Mouse (Mus musculus) lung, postnatal 36 days (tissue): ENCODE measurements around the gene Rnf157.
"Not testable (repeated sequence)": the region's sequence is repeated elsewhere in the genome, so short reads cannot be mapped to it uniquely, and the experiment has no call there.

Experiments used
- DNase-seq: peaks from one replicate; pipeline ENCODE4 v3.0.0; 2022; ENCODE audit warnings: mixed read lengths

The Rnf157 gene

GRCm38 (mm10) chr11:116416196-116416943, 3.5 kb upstream of the Rnf157 start:
- DNase-seq = no peak

DNA sequence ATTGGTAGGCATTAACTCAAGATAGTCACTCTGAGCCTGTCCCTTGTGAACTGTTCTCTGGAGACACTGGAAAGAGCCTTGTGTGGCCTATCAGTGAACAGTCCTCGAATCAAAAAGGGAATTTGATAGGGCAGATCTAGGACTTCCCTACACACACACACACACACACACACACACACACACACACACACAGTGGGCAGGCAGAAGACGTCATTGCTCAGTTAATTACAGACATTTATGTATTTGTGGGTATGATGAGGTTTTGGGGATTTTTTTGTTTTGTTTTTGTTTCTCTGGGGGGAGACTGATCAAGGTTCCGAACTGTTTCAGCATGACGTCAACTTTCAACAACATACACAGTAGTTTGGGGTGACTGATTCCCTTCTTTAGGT, 795 bp upstream of the Rnf157 start:
- no peak for DNase-seq

DNA sequence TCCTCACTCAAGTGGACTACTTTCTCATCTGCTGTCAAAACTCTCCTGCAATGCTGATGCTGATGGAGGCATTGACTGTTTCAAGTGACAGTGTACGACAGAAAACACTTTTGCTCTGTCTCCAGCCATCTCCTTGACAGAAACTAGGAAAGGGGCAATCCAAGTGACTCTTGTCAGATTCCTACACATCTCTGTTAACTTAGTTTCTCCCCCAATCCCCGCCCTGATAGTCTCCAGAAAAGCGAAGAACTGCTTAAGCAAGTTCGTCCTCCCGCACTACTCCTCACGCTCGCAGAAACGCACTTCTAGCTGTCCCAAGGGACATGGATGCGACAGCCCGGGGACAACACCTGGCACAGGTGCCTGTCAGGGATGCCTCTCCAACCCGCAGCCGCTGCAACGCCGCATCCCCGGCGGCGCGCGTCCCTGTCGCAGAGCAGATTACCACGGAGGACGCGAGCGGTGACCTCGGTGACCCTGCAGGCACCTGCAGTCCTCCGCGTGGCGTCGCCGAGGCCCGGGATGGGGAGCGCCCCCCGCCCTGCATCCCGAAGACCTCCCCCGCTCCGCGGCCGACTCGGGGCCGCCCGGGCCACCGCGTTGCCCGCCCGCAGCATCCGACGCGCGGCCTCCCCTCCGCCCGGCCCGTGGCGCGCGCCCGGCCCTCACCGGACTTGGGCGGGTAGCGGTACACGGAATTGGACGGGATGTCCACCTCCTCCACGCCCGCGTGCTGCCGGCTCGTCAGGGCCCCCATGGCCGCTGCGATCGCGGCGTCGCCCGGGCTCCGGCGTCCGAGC, 604 bp downstream of the Rnf157 start:
- DNase-seq = no peak

- DNase-seq = no peak
Measured at GRCm38 (mm10) chr11:116411582-116411981, 1.2 kb downstream of the Rnf157 start.

- DNase-seq = not testable (repeated sequence)
Measured at GRCm38 (mm10) chr11:116410415-116410814, 2.4 kb downstream of the Rnf157 start.

DNA sequence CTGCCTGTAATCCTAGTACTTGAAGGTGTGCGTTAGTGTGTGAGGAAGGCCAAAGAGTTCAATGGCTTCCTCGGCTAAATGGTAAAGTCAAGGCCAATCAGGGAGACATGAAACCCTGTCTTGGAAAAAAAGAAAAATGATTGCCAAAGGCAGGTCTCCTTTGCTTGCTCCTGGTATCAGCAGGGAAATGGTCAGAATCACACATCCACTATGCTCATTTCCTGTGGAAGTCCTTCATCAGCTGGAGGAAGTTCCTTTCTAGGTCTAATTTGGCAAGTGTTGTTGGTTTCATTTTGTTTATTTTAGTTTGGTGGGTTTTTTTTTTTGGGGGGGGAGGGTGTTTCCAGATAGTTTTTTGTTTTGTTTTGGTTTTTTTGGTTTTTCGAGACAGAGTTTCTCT, 3.8 kb downstream of the Rnf157 start:
- DNase-seq = no peak

- DNase-seq = no peak
Measured at GRCm38 (mm10) chr11:116406231-116406728, 6.6 kb downstream of the Rnf157 start.

GRCm38 (mm10) chr11:116405601-116406000, 7.2 kb downstream of the Rnf157 start:
- DNase-seq = no peak

- DNase-seq = no peak
Measured at GRCm38 (mm10) chr11:116400560-116400959, 12.3 kb downstream of the Rnf157 start.

DNA sequence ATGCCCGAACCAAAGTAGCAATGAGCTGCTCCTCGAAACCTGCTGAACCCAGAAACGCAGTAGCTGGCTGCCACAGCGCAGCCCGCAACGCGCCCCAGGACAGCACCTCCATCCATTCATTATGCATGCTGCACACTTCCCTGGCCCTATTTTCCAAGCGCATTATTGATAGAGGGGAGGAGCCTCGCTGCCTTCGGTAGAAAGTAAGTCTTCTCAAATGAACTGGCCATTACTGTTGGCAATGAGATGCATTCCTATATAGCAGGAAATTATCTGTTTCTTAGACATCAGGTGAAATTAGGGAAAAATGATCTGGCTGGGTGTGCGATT, 14.5 kb downstream of the Rnf157 start:
- no peak for DNase-seq

- DNase-seq = no peak
Measured at GRCm38 (mm10) chr11:116397517-116398347, 15.1 kb downstream of the Rnf157 start.

GRCm38 (mm10) chr11:116396934-116397330, 15.9 kb downstream of the Rnf157 start:
- DNase-seq = no peak

DNA sequence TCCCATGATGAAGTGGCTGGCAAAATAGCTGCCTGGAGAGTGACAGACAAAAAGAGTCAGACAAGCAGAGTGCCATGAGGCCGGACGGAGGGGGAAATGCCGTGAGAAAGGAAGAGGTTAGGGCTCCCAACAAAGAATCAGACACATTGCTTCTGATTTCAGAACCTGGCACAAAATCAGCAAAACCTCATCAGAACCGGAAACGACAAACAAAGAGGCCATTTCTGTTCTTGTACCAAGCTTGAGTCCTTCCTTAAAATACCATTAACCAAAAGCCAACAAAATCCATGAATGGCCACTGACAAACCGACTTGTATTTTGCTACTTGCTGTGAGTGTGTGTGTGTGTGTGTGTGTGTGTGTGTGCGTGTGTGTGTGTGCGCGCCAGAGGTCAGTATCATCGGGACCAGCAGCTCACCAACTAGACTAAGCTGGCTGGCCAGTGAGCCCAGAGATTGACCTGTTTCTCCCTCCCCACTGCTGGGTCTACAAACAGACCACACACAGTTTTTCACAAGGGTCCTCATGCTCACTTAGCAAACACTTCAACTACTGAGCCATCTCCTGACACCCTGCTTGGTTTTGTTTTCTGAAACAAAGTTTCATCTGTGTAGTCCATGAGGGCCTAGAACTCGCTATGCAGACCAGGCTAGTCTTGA, 16.4 kb downstream of the Rnf157 start:
- DNase-seq = no peak

DNA sequence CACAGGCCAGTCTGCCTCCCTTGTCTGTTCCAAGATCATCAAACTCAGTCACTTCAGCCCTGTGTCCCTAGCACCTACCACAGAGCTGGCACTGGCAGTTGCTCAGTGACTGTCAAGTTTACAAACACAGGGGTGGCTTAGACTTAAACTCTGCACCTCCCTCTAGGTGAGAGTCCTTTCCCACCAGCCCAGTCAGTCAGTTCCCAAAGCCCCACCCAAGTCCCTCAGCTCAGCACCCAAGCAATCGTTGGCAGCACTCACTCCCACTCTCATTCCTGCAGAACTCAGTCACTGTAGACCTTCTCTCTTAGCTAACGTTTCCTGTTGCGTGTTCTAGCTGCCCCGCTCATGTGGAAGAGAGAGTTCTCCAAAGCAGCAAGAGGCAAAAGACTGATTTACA, 18.1 kb downstream of the Rnf157 start:
- no peak for DNase-seq

DNA sequence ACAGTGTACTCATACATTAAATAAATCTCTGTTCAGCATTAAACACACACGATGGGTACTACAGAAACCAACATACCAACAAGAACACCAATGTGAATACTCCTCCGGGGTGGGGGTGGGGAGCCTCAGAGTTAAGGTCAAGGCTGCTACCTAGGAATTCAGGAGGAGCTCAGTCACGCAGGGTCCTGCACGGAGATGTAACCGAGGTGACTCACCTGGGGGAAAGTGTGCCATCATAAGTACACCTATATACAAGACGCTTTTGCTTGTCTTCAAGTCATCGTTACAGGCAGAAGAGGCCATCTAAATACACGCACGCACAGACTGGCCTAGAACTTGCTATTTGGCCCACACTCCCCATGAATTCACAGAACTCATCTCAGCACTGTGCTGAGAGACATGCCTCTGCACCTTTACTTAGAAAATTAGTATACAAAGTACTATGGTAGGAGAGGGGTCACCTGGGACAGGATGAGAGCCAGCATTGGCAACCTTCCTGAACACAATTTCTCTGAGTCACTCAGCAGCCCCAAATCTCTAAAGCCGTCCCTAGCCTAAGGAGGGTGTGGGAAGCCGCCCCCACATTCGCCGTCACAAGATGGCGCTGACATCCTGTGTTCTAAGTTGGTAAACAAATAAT, 23.9 kb downstream of the Rnf157 start:
- peak; percentile 65 for DNase-seq

- no peak for DNase-seq
Measured at GRCm38 (mm10) chr11:116387086-116388071, 25.5 kb downstream of the Rnf157 start.

DNA sequence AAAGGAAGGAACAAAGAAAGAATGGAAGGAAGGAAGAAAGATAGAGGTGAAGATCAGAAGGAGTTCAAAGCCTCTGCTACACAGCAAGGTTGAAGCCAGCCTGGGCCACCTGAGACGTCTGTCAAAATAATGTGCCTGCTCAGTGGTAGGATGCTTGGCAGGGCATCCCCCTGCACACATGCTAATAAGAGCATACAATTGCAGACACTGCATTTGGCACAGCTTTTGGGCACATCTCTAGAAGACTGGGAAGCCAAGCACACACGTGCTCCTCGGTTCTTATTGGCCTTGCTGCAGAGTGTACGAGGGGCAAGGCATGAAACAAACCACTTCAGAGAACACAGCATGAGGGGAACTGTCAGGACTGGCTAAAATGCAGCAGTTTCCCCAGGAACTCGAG, 26.8 kb downstream of the Rnf157 start:
- DNase-seq = no peak

DNA sequence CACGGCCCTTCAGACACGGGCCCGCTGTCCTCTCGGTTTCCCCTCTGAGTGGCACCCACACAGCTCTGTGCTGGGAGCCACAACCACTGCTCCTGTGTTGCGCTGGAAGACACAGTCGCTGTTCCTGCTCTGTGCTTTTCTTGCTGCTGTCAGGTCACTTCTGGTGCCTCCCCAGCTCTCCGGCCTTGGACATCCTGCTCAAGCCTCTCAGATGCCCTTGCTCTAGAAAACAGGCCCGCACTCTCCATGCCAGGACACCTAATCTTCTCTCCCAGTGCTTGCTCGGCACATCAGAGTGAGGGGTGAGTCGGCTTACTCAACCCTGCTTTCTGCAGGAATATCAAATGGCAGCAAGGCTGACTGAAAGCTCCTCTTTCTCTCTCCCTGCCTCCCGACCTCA, 28.7 kb downstream of the Rnf157 start:
- no peak for DNase-seq

DNA sequence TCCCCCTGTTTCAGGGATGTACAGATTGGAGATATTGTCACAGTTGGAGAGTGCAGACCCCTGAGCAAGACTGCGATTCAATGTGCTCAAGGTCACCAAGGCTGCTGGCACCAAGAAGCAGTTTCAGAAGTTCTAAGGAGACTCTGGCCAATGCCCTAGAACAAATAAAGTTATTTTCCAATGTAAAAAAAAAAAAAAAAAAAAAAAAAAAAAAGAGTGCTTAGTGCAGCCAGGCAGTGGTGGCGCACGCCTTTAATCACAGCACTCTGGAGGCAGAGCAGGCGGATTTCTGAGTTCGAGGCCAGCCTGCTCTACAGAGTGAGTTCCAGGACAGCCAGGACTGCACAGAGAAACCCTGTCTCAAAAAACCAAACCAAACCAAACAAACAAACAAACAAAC, 29.8 kb downstream of the Rnf157 start:
- not testable (repeated sequence) for DNase-seq

DNA sequence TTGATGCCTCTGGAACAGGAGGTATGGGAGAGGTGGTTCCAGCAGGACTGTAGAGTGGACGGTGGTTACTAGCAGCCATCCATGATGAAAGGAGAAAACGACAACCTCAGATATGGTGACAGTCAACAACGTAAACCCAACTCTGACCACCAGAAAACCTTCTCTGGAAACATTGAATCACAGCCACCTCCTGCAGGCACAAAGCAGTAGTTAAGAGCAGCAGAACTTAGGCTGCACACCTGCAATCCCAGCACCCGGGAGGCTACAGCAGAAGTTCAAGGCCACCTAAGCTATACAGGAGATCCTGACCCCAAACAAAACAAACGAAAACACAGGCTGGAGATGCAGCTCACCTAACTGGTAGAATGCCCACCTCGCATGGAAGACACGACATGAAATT, 32.1 kb downstream of the Rnf157 start:
- no peak for DNase-seq

DNA sequence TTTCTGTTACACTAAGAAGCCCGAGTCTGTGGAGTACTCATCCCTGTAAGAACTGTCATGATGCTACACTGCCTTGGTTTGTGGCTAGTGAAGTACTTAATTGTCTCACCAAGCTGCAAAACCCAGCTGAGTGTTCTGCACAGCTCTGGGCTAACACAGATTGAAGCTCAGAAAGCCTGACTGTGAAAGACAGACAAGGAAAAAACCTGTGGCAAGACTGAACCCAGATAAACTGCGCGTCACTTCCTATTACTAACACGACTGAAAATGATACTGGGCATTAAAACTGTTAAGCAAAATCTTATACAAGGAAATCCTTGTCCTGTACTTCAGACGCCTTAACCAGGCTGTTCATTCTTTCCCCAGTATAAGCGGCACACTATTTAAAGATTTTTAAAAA, 33.3 kb downstream of the Rnf157 start:
- DNase-seq = no peak
